Mouse (Mus musculus) liver, adult 2 months (tissue): ENCODE data around the gene Mmel1. TPM values are rescaled to one million over a fixed set of nuclear protein-coding genes. Genes with fewer than 3 reads are reported as not detected.
A peak's percentile ranks its signal among the peaks of the same experiment; 100 is the strongest.

Experiments used
- DNase-seq: peaks from one replicate; pipeline ENCODE4 v3.0.0-alpha.2; 2011; ENCODE audit warnings: low read depth, low spot score; ENCODE audit errors: extremely low read depth
- H3K27ac ChIP-seq: fragments of 200-500 bp; replicated peaks from 2 replicates; pipeline ENCODE4 v1.5.1; 2012; ENCODE audit warnings: low read depth, mild to moderate bottlenecking, control low read depth, inconsistent platforms, low read length; ENCODE audit not compliant: insufficient read depth
- H3K27me3 ChIP-seq: fragments of 200-500 bp; 2 replicates; pipeline ENCODE4 v1.6.1; 2012; ENCODE audit warnings: mild to moderate bottlenecking, moderate library complexity, low read length, inconsistent platforms; ENCODE audit not compliant: control insufficient read depth, insufficient read depth
- H3K36me3 ChIP-seq: fragments of 200-500 bp; 2 replicates; pipeline ENCODE4 v1.6.1; 2012; ENCODE audit warnings: low read length, inconsistent platforms; ENCODE audit not compliant: control insufficient read depth, insufficient read depth
- H3K4me1 ChIP-seq: fragments of 200-500 bp; 2 replicates; pipeline ENCODE4 v1.6.1; 2011; ENCODE audit warnings: low read length; ENCODE audit not compliant: control insufficient read depth, insufficient read depth
- H3K4me3 ChIP-seq: fragments of 200-500 bp; 2 replicates; pipeline ENCODE4 v1.5.1; 2011; ENCODE audit warnings: low read depth, mild to moderate bottlenecking, control low read depth, low read length, moderate library complexity; ENCODE audit not compliant: insufficient read depth
- H3K79me2 ChIP-seq: fragments of 200-500 bp; 2 replicates; pipeline ENCODE4 v1.6.1; 2012; ENCODE audit warnings: inconsistent platforms, mild to moderate bottlenecking, low read length, moderate library complexity; ENCODE audit not compliant: control insufficient read depth, insufficient read depth
- H3K9ac ChIP-seq: fragments of 200-500 bp; 2 replicates; pipeline ENCODE4 v1.6.1; 2012; ENCODE audit warnings: low read depth, mild to moderate bottlenecking, control low read depth, inconsistent platforms, low read length
- CTCF ChIP-seq: fragments of 200-500 bp; IDR thresholded peaks from 2 replicates; pipeline ENCODE4 v1.5.1; 2011; ENCODE audit warnings: low read depth, low read length, control low read depth
- POLR2A ChIP-seq: fragments of 200-500 bp; IDR thresholded peaks from 2 replicates; pipeline ENCODE4 v1.6.1; 2011; ENCODE audit warnings: low read length, control low read depth; ENCODE audit not compliant: insufficient read depth; ENCODE audit errors: extremely low read depth
- WGBS: fragments of 180-500 bp; shearing (Covaris S2); methylation state at CpG from one replicate; pipeline ENCODE4 v1.1.7; 2018; 5-methylcytosine and 5-hydroxymethylcytosine counted together
- polyA plus RNA-seq: library from polyadenylated mRNA; depleted of rRNA; stranded (reverse); fragments of >200 nt; gene quantifications from 2 replicates; pipeline ENCODE4 v1.2.3, GENCODE M21; 2012
- total RNA-seq: library from RNA; depleted of rRNA; stranded (reverse); fragments of >200 nt; gene quantifications from 2 replicates; pipeline ENCODE4 v1.2.3, GENCODE M21; 2014

Mmel1 gene
- total and polyA plus RNA-seq, 2 experiments = 0.04 TPM; not detected in 1

DNA sequence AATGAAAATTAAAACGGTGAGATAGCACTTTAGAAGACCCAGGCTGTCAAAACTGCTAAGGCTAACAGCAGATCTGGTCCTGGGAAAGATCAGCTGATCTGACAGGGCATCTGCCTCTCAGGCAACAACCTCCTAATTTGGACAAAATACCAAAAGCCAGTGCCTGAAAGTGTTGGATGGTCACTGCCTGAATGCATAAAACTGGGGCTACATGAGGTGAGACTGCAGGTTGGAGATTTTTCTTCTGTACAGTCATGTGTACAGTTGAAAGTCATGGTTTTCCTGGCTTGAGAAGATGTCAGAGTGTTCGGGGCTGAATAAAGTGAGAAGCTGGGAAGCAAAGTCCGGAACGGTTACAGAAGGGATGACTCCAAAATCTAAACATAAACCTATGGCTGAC lies 15.5 kb upstream of the Mmel1 start:
- no peak for DNase-seq
- TF ChIP-seq CTCF = no peak
- no peak for TF ChIP-seq POLR2A
- Histone ChIP-seq H3K79me2 (no peaks in the 10 kb centered on the region), H3K27ac (no peak overlapping the region), H3K4me3 (no peak overlapping the region), H3K27me3 (peaks cover 6% of the 10 kb centered on the region), H3K4me1 (no peaks in the 10 kb centered on the region), H3K9ac (no peak overlapping the region), H3K36me3 (no peaks in the 10 kb centered on the region)
- WGBS = 68% methylated on average over 4 of the region's 4 CpGs

DNA sequence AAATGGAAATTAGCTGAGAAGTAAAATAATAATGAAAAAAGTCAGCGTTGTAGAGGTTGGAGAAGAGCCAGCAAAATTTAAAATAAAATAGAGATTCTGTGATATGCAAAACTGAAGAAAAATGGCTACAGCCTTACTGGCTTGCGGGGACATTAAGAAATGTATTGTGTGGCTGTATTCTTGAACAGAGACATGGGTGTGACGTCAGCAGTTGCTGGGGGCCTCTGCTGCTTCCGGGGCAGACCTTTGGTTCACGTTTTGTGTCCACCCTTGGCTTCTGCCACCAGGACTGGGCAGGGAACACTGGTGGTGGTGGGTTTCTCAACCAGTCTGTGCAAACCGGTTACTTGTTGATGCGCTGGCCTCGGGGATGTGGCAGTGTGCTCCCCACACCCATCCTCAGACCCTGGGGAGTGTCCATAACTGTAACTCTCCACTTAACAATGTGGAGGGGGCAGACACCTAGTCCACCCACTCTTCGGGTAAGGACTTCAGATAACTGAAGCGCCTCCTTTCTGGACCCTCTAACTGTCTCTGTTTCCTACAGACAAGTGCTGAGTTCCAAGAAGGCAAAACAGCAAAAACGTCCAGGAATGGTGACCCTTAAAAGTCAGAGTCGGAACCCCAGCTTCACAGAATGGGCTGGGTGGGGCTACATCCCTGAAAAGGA lies 14.6 kb upstream of the Mmel1 start:
- no peaks in the 10 kb centered on the region for H3K36me3 ChIP-seq
- DNase-seq = no peak
- no peak overlapping the region for H3K9ac ChIP-seq
- no peaks in the 10 kb centered on the region for H3K79me2 ChIP-seq
- no peak overlapping the region for H3K4me3 ChIP-seq
- no peak overlapping the region for H3K27ac ChIP-seq
- peaks cover 6% of the 10 kb centered on the region for H3K27me3 ChIP-seq
- H3K4me1 ChIP-seq = no peaks in the 10 kb centered on the region
- 54% methylated on average over 12 of the region's 12 CpGs for WGBS
- TF ChIP-seq CTCF (no peak), POLR2A (no peak)

DNA sequence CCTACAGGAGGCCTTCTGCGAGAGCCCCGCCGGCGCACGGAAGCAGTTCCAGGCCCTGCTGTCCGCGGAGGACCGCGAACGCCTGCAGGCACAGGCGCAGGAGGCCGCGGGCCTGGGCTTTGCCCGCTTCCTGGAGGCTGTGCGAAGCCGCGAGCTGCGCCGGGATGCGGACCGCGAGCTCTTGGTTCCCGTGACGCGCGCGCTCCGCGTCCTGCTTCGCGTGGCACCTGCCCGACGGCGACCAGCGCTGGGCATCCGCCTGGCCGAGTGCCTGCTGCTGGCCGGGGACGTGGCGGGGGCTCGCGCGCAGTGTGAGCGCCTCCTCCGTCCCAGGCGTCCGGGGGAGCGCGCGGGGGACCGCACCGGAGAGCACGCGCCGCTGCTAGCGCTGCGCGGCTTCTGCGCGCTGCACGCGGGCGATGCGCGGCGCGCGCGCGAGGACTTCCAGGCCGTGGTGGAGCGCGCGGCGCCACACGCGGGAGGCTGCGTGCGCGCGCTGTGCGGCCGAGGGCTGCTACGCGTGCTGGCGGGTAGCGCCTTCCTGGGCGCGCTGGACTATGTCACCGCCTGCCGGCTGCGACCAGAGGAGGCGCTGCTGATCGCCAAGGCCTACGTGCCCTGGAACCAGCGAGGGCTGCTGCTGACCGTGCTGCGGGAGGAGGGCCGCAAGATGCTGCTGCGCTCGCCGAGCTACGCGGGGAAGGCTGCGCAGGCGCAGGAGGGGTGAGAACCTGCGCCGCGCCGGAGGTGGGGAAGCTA lies 13.5 kb upstream of the Mmel1 start:
- 1% methylated on average over 110 of the region's 110 CpGs for WGBS

DNA sequence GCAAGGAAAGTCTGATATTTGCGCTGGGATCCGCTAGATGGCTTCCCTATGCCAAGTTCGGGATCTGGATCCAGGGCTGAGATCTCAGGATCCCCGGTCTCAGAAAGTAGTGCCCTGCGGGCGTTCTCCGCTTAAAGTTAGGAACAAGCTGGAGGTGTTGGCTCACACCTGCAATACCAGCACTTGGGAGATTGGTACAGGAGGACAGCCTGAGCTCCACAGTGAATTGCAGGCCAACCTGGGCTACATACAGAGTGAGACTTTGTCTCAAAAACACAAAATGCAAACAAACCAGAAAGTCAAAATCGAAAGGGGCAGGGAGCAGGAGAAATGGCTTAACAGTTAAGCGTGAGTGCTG lies 12.9 kb upstream of the Mmel1 start:
- no peak overlapping the region for H3K27ac ChIP-seq
- 17% methylated on average over 9 of the region's 9 CpGs for WGBS
- no peaks in the 10 kb centered on the region for H3K4me1 ChIP-seq
- no peaks in the 10 kb centered on the region for H3K79me2 ChIP-seq
- H3K36me3 ChIP-seq = no peaks in the 10 kb centered on the region
- peak overlapping the region; percentile 25; the same call in 1 of the 2 replicates for H3K4me3 ChIP-seq
- no peak for DNase-seq
- TF ChIP-seq POLR2A = no peak
- TF ChIP-seq CTCF = no peak
- H3K9ac ChIP-seq = no peak overlapping the region
- peaks cover 6% of the 10 kb centered on the region for H3K27me3 ChIP-seq

More for the DNA sequence above, 13.5 kb upstream of the Mmel1 start:
- Histone ChIP-seq H3K9ac (no peak overlapping the region), H3K36me3 (no peaks in the 10 kb centered on the region), H3K27me3 (peaks cover 6% of the 10 kb centered on the region), H3K4me1 (no peaks in the 10 kb centered on the region), H3K79me2 (no peaks in the 10 kb centered on the region), H3K27ac (no peak overlapping the region), H3K4me3 (peak overlapping the region; percentile 25; the same call in 1 of the 2 replicates)
- DNase-seq = no peak
- TF ChIP-seq POLR2A = no peak
- peak; percentile 41 for TF ChIP-seq CTCF

DNA sequence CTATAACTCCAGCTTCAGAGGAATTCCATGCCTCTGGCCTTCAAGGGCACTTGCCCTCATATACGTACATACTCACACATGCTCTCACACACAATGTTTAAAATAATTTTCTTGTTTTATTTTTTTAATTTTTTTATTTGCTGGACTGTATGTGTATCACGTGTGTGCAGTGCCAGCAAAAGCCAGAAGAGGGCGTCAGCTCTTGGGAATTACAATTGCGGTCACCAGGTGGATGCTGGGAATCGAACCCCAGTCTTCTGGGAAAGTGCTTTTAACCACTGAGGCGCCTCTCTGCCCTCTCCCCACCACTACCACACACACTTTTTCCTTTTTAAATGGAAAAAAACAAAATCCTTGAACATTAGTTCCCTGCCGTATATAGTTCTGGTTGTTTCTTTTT lies 12.5 kb upstream of the Mmel1 start:
- TF ChIP-seq POLR2A (no peak), CTCF (no peak)
- no peak for DNase-seq
- Histone ChIP-seq H3K79me2 (no peaks in the 10 kb centered on the region), H3K4me1 (no peaks in the 10 kb centered on the region), H3K4me3 (no peak overlapping the region), H3K36me3 (no peaks in the 10 kb centered on the region), H3K27me3 (peaks cover 6% of the 10 kb centered on the region), H3K27ac (no peak overlapping the region), H3K9ac (no peak overlapping the region)
- WGBS = 87% methylated on average over 7 of the region's 7 CpGs
